Mouse (Mus musculus) testis, adult 2 months (tissue): ENCODE data around the gene Cenpb.

Experiments used
- CTCF ChIP-seq: fragments of 200-500 bp; IDR thresholded peaks from 2 replicates; pipeline ENCODE4 v1.5.1; 2012; ENCODE audit warnings: low read depth, mild to moderate bottlenecking, inconsistent platforms, low read length, moderate library complexity; ENCODE audit not compliant: control insufficient read depth, insufficient read depth, insufficient replicate concordance
- POLR2A ChIP-seq: fragments of 200-500 bp; IDR thresholded peaks from 2 replicates; pipeline ENCODE4 v1.6.1; 2012; ENCODE audit warnings: low read depth, mild to moderate bottlenecking, inconsistent platforms, low read length, moderate library complexity; ENCODE audit not compliant: control insufficient read depth

GRCm38 (mm10) chr2:131200710-131201109, 20.8 kb upstream of the Cenpb start:
- TF ChIP-seq CTCF (no peak), POLR2A (no peak)
